Mouse (Mus musculus): Measurements from ENCODE around the gene Gigyf1. TPM values are rescaled to one million over a fixed set of nuclear protein-coding genes. Genes with fewer than 3 reads are reported as not detected.

Gene Gigyf1
- 10 to 100 TPM; 10.9 to 13.1 TPM for polyA plus RNA-seq (2017; shearing (Covaris generic))

DNA sequence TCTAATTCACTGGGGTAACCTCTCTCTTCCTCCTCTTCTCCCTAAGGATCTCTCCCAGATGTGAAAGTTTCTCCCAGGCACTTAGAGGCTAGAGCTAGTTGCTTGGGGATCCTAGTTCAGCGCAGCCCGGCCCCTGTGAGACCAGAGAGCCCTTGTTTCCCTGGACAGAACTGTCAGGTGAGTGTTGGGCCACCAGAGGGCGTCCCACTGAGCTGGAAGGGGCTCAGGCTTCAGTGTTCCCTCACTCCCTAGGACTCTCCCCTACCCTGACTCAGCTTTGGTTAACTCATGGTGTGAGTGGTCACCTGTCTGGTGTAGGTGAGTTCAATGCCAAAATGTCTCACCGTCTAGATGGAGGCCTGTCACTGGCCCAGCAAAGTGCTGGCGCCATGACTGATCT lies at the start of gene Gigyf1:
Gigyf1 (plus strand) TSS at position 113 of the 400 bp plus-strand sequence.

DNA sequence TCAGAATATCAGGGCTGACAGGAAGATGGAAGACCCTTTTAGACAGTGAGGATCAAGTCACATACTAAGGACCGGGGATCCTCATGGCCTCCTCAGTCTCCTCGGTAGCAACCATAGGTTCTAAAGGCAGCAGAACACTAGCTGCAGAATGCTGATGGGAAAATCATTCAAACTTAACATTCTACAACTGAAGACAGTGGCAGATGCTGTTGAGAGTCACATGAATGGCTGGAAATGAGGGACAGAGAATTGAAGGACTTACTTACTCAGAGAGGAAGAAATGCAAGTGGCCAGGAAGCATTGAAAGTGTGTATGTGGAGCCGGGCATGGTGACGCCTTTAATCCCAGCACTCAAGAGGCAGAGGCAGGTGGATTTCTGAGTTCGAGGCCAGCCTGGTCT lies 41.4 kb upstream of the Gigyf1 start, which contains the start of gene Zan:
Zan (minus strand) TSS at position 101 of the 400 bp plus-strand sequence.

GRCm38 (mm10) chr5:137501709-137502666 lies 16.4 kb upstream of the Gigyf1 start, which contains the start of gene Pop7:
TSS of gene Pop7 (minus strand) at chr5:137502518.

GRCm38 (mm10) chr5:137533117-137533827 lies 14.9 kb downstream of the Gigyf1 start, which contains the start of the genes Epo and Gnb2:
TSS of gene Epo (minus strand) at chr5:137533242.
TSS of gene Gnb2 (minus strand) at chr5:137533510.

DNA sequence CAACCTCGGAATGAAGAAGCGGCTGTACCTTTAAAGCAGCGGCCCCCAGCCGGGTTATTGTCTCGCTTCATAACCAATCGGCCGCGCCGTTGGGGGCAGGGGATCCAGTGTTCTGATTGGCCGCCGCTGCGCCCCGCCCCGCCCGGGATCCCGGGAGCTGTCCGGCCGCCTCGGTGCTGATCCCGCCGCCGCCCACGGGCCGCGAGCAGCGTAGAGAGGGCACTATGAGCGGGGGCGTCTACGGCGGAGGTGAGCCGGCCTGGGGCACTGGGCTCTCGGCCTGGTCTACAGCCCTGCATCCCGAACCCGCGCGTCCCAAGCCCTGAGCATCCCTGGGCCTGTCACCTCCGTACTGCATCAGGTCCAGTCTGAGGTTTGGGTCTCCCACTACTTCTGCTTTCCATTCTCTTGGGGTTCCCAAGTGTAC lies 35.1 kb downstream of the Gigyf1 start, which contains the start of gene Actl6b:
Actl6b (plus strand) TSS at position 107 of the 427 bp plus-strand sequence.

DNA sequence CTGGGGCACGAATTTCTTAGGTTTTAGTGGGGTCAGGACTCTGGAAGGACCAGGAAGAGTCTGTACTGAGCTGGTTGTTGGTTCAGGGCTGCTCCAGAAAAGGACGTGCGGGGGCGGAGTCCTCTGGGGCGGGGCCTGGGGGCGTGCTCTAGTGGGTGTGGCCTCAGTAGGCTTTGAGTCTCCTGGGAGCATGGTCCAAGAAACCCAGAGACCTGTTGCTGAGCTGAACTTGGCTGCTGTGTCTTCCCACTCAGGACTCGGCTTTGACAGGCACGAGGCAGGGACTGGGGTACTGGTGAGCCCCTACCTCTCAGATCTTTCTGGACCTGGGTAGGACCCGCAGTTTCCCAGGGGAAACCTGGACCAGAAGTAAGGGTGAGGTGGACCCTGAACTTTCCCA lies 51.3 kb downstream of the Gigyf1 start, which contains the start of gene Tfr2:
Tfr2 (plus strand) TSS at position 176 of the 400 bp plus-strand sequence.

Other genes starting within 250 kb of the Gigyf1 start
- gene Ache, start 231.0 kb upstream of the Gigyf1 start, polyA plus RNA-seq (2017; shearing (Covaris generic)), result under 1 TPM; 0.13 to 0.20 TPM
- gene Ufsp1, start 223.9 kb upstream of the Gigyf1 start, polyA plus RNA-seq (2017; shearing (Covaris generic)), result 1 to 10 TPM in 1 of 2 experiments, under 1 TPM in 1; 0.55 to 2.6 TPM
- 100 to 1,000 TPM; 111 to 126 TPM for gene Srrt, start 210.9 kb upstream of the Gigyf1 start, polyA plus RNA-seq (2017; shearing (Covaris generic))
- 1 to 10 TPM; 4.1 to 5.2 TPM for gene Trip6, start 204.1 kb upstream of the Gigyf1 start, polyA plus RNA-seq (2017; shearing (Covaris generic))
- gene Slc12a9, start 185.0 kb upstream of the Gigyf1 start, polyA plus RNA-seq (2017; shearing (Covaris generic)), result 10 to 100 TPM; 19.0 to 24.9 TPM
- under 1 TPM; 0.14 to 0.64 TPM for gene Ephb4, start 168.4 kb upstream of the Gigyf1 start, polyA plus RNA-seq (2017; shearing (Covaris generic))
- gene Zan, start 41.5 kb upstream of the Gigyf1 start, polyA plus RNA-seq (2017; shearing (Covaris generic)), result 1 to 10 TPM; 1.1 to 4.1 TPM
- gene Pop7, start 16.0 kb upstream of the Gigyf1 start, polyA plus RNA-seq (2017; shearing (Covaris generic)), result 10 to 100 TPM; 35.2 to 41.1 TPM
- under 1 TPM in 1 of 2 experiments, not detected in 1; 0.82 TPM for gene Epo, start 14.7 kb downstream of the Gigyf1 start, polyA plus RNA-seq (2017; shearing (Covaris generic))
- 100 to 1,000 TPM; 293 to 297 TPM for gene Gnb2, start 15.0 kb downstream of the Gigyf1 start, polyA plus RNA-seq (2017; shearing (Covaris generic))
- under 1 TPM in 1 of 2 experiments, not detected in 1; 0.76 TPM for gene Actl6b, start 35.0 kb downstream of the Gigyf1 start, polyA plus RNA-seq (2017; shearing (Covaris generic))
- 1 to 10 TPM; 1.3 to 1.4 TPM for gene Tfr2, start 51.3 kb downstream of the Gigyf1 start, polyA plus RNA-seq (2017; shearing (Covaris generic))
- gene Mospd3, start 82.5 kb downstream of the Gigyf1 start, polyA plus RNA-seq (2017; shearing (Covaris generic)), result 10 to 100 TPM; 85.5 to 87.9 TPM
- gene Pcolce, start 95.2 kb downstream of the Gigyf1 start, polyA plus RNA-seq (2017; shearing (Covaris generic)), result 1 to 10 TPM in 1 of 2 experiments, under 1 TPM in 1; 0.69 to 1.2 TPM
- under 1 TPM; 0.33 to 0.52 TPM for gene Fbxo24, start 110.5 kb downstream of the Gigyf1 start, polyA plus RNA-seq (2017; shearing (Covaris generic))
- 100 to 1,000 TPM; 290 to 324 TPM for gene Lrch4, start 110.6 kb downstream of the Gigyf1 start, polyA plus RNA-seq (2017; shearing (Covaris generic))
- 10 to 100 TPM; 73.7 to 90.1 TPM for gene Gm20605, start 110.6 kb downstream of the Gigyf1 start, polyA plus RNA-seq (2017; shearing (Covaris generic))
- 100 to 1,000 TPM; 128 to 152 TPM for gene Sap25, start 122.8 kb downstream of the Gigyf1 start, polyA plus RNA-seq (2017; shearing (Covaris generic))
- under 1 TPM in 1 of 2 experiments, not detected in 1; 0.99 TPM for gene Irs3, start 127.2 kb downstream of the Gigyf1 start, polyA plus RNA-seq (2017; shearing (Covaris generic))
- gene Agfg2, start 166.2 kb downstream of the Gigyf1 start, polyA plus RNA-seq (2017; shearing (Covaris generic)), result 10 to 100 TPM; 24.5 to 38.9 TPM
- gene Nyap1, start 223.1 kb downstream of the Gigyf1 start, polyA plus RNA-seq (2017; shearing (Covaris generic)), result 1 to 10 TPM in 1 of 2 experiments, under 1 TPM in 1; 0.16 to 1.3 TPM
- gene Tsc22d4, start 227.2 kb downstream of the Gigyf1 start, polyA plus RNA-seq (2017; shearing (Covaris generic)), result 100 to 1,000 TPM; 338 to 405 TPM

All from inflammation-experienced regulatory T-cells (primary cell).